Mouse (Mus musculus) liver, embryonic 16.5 days (tissue): ENCODE measurements at regions not wholly inside any gene's neighbourhood (a gene's known extent, or its start where the extent isn't known, plus 50 kb on each side); places are given as distances from the start of the nearest gene placed in this dataset.

Experiments used
- ATAC-seq: fragments of 200-750 bp; cut with Nextera tagmentation; 2 replicates; pipeline ENCODE4 v1.8.0; 2017; ENCODE audit warnings: low read depth, mild to moderate bottlenecking, moderate number of reproducible peaks, moderate library complexity
- H3K27ac ChIP-seq: fragments of 300-500 bp; sonication (generic); 2 replicates; pipeline ENCODE4 v1.5.1; 2014; ENCODE audit warnings: mild to moderate bottlenecking, low read length
- H3K27me3 ChIP-seq: fragments of 300-500 bp; sonication (generic); 2 replicates; pipeline ENCODE4 v1.6.1; 2014; ENCODE audit warnings: low read depth, low read length, mixed read lengths; ENCODE audit not compliant: control insufficient read depth, insufficient read depth
- H3K36me3 ChIP-seq: fragments of 300-500 bp; sonication (generic); 2 replicates; pipeline ENCODE4 v1.6.1; 2014; ENCODE audit warnings: mild to moderate bottlenecking; ENCODE audit not compliant: control insufficient read depth, insufficient read depth
- H3K4me1 ChIP-seq: fragments of 300-500 bp; sonication (generic); 2 replicates; pipeline ENCODE4 v1.6.1; 2014; ENCODE audit warnings: low read depth, low read length, mixed read lengths; ENCODE audit not compliant: control insufficient read depth
- H3K4me2 ChIP-seq: fragments of 300-500 bp; sonication (generic); 2 replicates; pipeline ENCODE4 v1.6.1; 2014; ENCODE audit warnings: low read depth, low read length, mixed read lengths
- H3K4me3 ChIP-seq: fragments of 300-500 bp; sonication (generic); 2 replicates; pipeline ENCODE4 v1.5.1; 2014; ENCODE audit warnings: low read depth, mild to moderate bottlenecking, low read length
- H3K9ac ChIP-seq: fragments of 300-500 bp; sonication (generic); 2 replicates; pipeline ENCODE4 v1.6.1; 2014; ENCODE audit warnings: low read depth, low read length
- H3K9me3 ChIP-seq: fragments of 300-500 bp; sonication (generic); replicated peaks from 2 replicates; pipeline ENCODE4 v1.6.1; 2016; ENCODE audit warnings: low read length; ENCODE audit not compliant: control insufficient read depth
- WGBS: fragments of 180-500 bp; shearing (Covaris S2); extraction: QIAGEN DNeasy Blood & Tissue Kit; methylation state at CpG from one replicate; pipeline ENCODE4 v1.1.7; 2014; ENCODE audit not compliant: insufficient replicate concordance; 5-methylcytosine and 5-hydroxymethylcytosine counted together

DNA sequence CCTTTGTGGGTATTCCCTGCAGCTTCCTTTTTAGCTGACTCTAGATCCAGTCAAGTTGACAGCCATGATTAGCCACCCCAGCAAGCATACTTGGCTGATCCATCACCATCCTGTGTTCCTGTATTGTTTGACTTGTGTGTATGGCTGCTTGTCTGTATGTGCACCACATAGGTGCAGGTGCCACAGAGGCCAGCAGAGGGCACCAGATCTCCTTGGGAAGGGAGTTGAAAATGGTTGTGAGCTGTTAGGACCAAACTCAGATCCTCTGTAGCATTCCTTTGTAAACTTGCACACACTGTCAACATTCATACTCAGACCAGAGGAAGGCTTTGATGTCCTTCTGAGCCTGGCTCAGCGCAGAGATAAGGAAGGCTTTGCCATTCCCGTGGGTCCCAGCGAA is 169.0 kb upstream of the Sfswap start:
- Histone ChIP-seq H3K36me3 (no peaks in the 10 kb centered on the region), H3K9ac (no peak overlapping the region), H3K4me3 (no peak overlapping the region), H3K9me3 (no peaks in the 10 kb centered on the region), H3K4me2 (no peak overlapping the region), H3K27ac (no peak overlapping the region), H3K27me3 (no peaks in the 10 kb centered on the region), H3K4me1 (no peaks in the 10 kb centered on the region)
- WGBS: 71% methylated on average over 3 of the region's 3 CpGs
- ATAC-seq: no peak

DNA sequence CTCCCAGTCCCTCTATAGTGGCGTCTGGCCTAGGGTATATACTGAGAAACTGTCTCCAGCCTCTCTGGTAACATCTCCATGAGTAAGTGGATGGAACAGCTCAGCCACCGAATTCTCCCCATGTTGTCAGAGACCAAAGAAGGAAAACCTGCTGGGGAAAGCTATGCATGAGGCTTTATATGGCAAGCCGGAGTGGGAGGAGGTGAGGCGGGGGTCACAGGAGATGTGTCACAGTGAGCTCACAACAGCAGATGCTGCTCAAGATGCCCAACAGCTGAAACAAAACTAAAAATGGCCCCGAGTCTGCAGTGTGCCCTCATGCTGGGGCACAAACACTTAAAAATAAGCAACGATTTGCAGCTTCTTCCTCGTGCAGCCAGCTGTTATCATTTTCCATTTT is 162.5 kb upstream of the Sfswap start:
- 53% methylated on average over 7 of the region's 7 CpGs for WGBS

GRCm38 (mm10) chr5:129344038-129344437 is 157.0 kb upstream of the Sfswap start:
- Histone ChIP-seq H3K4me2 (no peak overlapping the region), H3K9ac (no peak overlapping the region), H3K4me1 (no peaks in the 10 kb centered on the region), H3K4me3 (no peak overlapping the region), H3K9me3 (no peaks in the 10 kb centered on the region), H3K27ac (no peak overlapping the region), H3K27me3 (no peaks in the 10 kb centered on the region), H3K36me3 (no peaks in the 10 kb centered on the region)
- no peak for ATAC-seq
- 69% methylated on average over 12 of the region's 12 CpGs for WGBS

More for the DNA sequence above, 162.5 kb upstream of the Sfswap start:
- H3K4me3 ChIP-seq: no peak overlapping the region
- ATAC-seq: no peak
- H3K27ac ChIP-seq: no peak overlapping the region
- no peaks in the 10 kb centered on the region for H3K4me1 ChIP-seq
- no peaks in the 10 kb centered on the region for H3K9me3 ChIP-seq
- H3K27me3 ChIP-seq: no peaks in the 10 kb centered on the region
- no peak overlapping the region for H3K4me2 ChIP-seq
- H3K36me3 ChIP-seq: no peaks in the 10 kb centered on the region
- no peak overlapping the region for H3K9ac ChIP-seq

DNA sequence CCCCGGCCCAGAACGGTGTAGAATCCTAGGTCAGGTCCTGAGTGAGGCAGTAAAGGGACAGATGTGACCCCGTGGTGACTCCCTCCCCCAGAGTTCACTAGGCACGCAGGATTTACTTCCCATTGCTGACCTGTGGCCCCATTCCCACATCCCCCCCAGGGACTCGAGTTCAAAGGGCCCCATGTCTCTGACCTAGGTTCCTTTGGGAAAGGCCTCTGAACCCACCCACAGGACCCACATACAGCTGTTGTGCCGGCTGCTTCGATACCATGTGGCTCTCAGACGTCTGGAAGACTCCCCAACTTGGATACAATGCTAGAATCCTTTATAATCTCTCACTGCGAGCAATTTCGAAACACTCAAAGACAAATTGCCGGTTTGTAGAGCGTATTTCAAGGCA is 151.0 kb upstream of the Sfswap start:
- H3K27me3 ChIP-seq: no peaks in the 10 kb centered on the region
- WGBS: 59% methylated on average over 12 of the region's 12 CpGs
- no peak for ATAC-seq
- H3K27ac ChIP-seq: no peak overlapping the region
- H3K9me3 ChIP-seq: no peaks in the 10 kb centered on the region
- H3K4me3 ChIP-seq: no peak overlapping the region
- no peak overlapping the region for H3K4me2 ChIP-seq
- no peaks in the 10 kb centered on the region for H3K4me1 ChIP-seq
- no peaks in the 10 kb centered on the region for H3K36me3 ChIP-seq
- no peak overlapping the region for H3K9ac ChIP-seq

- Histone ChIP-seq H3K4me2 (no peak overlapping the region), H3K27ac (no peak overlapping the region), H3K27me3 (no peaks in the 10 kb centered on the region), H3K9me3 (no peaks in the 10 kb centered on the region), H3K36me3 (no peaks in the 10 kb centered on the region), H3K4me1 (no peaks in the 10 kb centered on the region), H3K9ac (no peak overlapping the region), H3K4me3 (no peak overlapping the region)
- 55% methylated on average over 9 of the region's 9 CpGs for WGBS
- ATAC-seq: no peak
Observed at GRCm38 (mm10) chr5:129353549-129353948, 147.5 kb upstream of the Sfswap start.

DNA sequence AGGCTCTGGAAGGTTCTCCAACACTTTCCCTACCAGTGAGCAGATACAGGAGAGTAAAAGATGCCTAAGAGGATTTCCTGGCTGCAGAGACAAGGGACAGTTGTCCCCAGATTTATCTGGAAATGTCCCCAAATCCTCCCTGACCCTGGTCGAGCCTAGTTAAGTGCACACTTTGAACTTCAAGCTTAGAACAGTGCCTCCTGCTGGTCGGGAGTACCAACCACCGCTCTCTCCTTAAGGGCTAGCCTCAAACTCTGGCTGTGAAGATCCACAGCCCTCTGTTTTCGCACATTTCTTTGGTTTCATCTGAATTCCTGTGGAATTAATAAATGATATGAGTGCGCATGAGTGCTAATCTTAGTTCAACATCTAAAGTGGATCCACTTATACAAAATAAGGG is 146.1 kb upstream of the Sfswap start:
- H3K4me1 ChIP-seq: no peaks in the 10 kb centered on the region
- no peak overlapping the region for H3K4me3 ChIP-seq
- H3K4me2 ChIP-seq: no peak overlapping the region
- no peaks in the 10 kb centered on the region for H3K36me3 ChIP-seq
- 59% methylated on average over 5 of the region's 5 CpGs for WGBS
- no peak for ATAC-seq
- no peaks in the 10 kb centered on the region for H3K9me3 ChIP-seq
- H3K27me3 ChIP-seq: no peaks in the 10 kb centered on the region
- no peak overlapping the region for H3K9ac ChIP-seq
- H3K27ac ChIP-seq: no peak overlapping the region

DNA sequence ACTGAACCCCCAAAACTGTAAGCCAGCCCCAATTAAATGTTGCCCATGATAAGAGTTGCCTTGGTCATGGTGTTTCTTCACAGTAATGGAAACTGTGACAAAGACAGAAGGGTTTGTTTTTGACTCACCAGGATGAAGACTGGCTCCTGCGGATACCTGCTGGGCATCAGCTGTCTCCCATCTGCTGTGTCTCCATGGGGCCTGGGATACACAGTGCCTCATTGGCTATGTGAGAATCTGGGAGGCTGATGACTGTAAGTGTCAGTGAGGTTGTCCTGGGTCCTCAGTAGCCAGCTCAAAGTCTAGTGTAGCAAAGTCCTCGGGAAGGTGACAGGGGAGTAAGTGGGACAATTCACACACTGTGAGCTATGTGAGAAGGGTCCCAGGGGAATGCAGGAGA is 139.5 kb upstream of the Sfswap start:
- Histone ChIP-seq H3K36me3 (no peaks in the 10 kb centered on the region), H3K9ac (no peak overlapping the region), H3K27me3 (no peaks in the 10 kb centered on the region), H3K27ac (no peak overlapping the region), H3K9me3 (no peaks in the 10 kb centered on the region), H3K4me2 (no peak overlapping the region), H3K4me1 (no peaks in the 10 kb centered on the region), H3K4me3 (no peak overlapping the region)
- ATAC-seq: no peak
- 71% methylated on average over 2 of the region's 2 CpGs for WGBS

DNA sequence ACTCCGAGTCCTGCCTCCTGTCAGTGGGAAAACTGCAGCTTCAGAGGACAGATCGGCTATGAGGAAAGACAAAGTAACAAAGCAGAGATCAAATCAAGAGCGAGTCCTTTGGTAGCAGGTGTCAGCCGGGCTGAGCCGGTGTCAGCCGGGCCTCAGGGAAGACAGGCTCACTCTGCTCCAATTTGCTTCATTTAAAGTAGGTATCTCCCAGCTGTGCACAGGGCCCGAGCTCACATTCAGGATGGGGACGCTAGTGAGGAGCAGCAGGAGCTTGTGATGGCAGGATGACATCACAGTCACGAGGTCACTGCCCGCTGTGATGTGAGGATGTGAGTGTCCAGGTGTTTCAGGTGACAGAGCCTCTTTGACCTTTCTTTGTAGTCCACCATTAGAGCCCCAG is 137.8 kb upstream of the Sfswap start:
- ATAC-seq: no peak
- H3K4me3 ChIP-seq: no peak overlapping the region
- 69% methylated on average over 10 of the region's 10 CpGs for WGBS

GRCm38 (mm10) chr5:129365026-129365425 is 136.0 kb upstream of the Sfswap start:
- Histone ChIP-seq H3K4me2 (no peak overlapping the region), H3K36me3 (no peaks in the 10 kb centered on the region), H3K4me3 (no peak overlapping the region), H3K27me3 (no peaks in the 10 kb centered on the region), H3K27ac (no peak overlapping the region), H3K9me3 (no peaks in the 10 kb centered on the region), H3K9ac (no peak overlapping the region), H3K4me1 (no peaks in the 10 kb centered on the region)
- WGBS: 48% methylated on average over 8 of the region's 8 CpGs
- no peak for ATAC-seq

More for the DNA sequence above, 137.8 kb upstream of the Sfswap start:
- Histone ChIP-seq H3K9me3 (no peaks in the 10 kb centered on the region), H3K9ac (no peak overlapping the region), H3K36me3 (no peaks in the 10 kb centered on the region), H3K4me2 (no peak overlapping the region), H3K4me1 (no peaks in the 10 kb centered on the region), H3K27me3 (no peaks in the 10 kb centered on the region), H3K27ac (no peak overlapping the region)

- no peak for ATAC-seq
- H3K27me3 ChIP-seq: no peaks in the 10 kb centered on the region
- no peak overlapping the region for H3K4me3 ChIP-seq
- H3K27ac ChIP-seq: no peak overlapping the region
- no peaks in the 10 kb centered on the region for H3K9me3 ChIP-seq
- H3K36me3 ChIP-seq: no peaks in the 10 kb centered on the region
- H3K4me1 ChIP-seq: no peaks in the 10 kb centered on the region
- WGBS: 71% methylated on average over 13 of the region's 13 CpGs
- no peak overlapping the region for H3K4me2 ChIP-seq
- no peak overlapping the region for H3K9ac ChIP-seq
Observed at GRCm38 (mm10) chr5:129367266-129367665, 133.8 kb upstream of the Sfswap start.
